Mouse (Mus musculus) stomach, embryonic 16.5 days (tissue): Measurements from ENCODE around the gene 0610010K14Rik. TPM values are rescaled to one million over a fixed set of nuclear protein-coding genes. Genes with fewer than 3 reads are reported as not detected.

ENCODE experiments used
- ATAC-seq: fragments of 200-750 bp; cut with Nextera tagmentation; 2 replicates; pipeline ENCODE4 v1.8.0; 2017; ENCODE audit warnings: moderate number of reproducible peaks, moderate TSS enrichment; ENCODE audit not compliant: insufficient read depth, low FRiP score
- H3K27ac ChIP-seq: fragments of 300-500 bp; sonication (generic); 2 replicates; pipeline ENCODE4 v1.5.1; 2014; ENCODE audit warnings: low read length
- H3K27me3 ChIP-seq: fragments of 300-500 bp; sonication (generic); 2 replicates; pipeline ENCODE4 v1.6.1; 2014; ENCODE audit warnings: low read length, control low read depth, mixed read lengths; ENCODE audit not compliant: control insufficient read depth, insufficient read depth
- H3K36me3 ChIP-seq: fragments of 300-500 bp; sonication (generic); 2 replicates; pipeline ENCODE4 v1.6.1; 2014; ENCODE audit warnings: low read length; ENCODE audit not compliant: control insufficient read depth, insufficient read depth
- H3K4me1 ChIP-seq: fragments of 300-500 bp; sonication (generic); 2 replicates; pipeline ENCODE4 v1.6.1; 2014; ENCODE audit warnings: low read length, control low read depth, mixed read lengths; ENCODE audit not compliant: control insufficient read depth, insufficient read depth
- H3K4me2 ChIP-seq: fragments of 300-500 bp; sonication (generic); 2 replicates; pipeline ENCODE4 v1.6.1; 2014; ENCODE audit warnings: low read depth, low read length, mixed read lengths
- H3K4me3 ChIP-seq: fragments of 300-500 bp; sonication (generic); replicated peaks from 2 replicates; pipeline ENCODE4 v1.5.1; 2014; ENCODE audit warnings: mild to moderate bottlenecking, low read length
- H3K9ac ChIP-seq: fragments of 300-500 bp; sonication (generic); 2 replicates; pipeline ENCODE4 v1.6.1; 2014; ENCODE audit warnings: low read length
- H3K9me3 ChIP-seq: fragments of 300-500 bp; sonication (generic); replicated peaks from 2 replicates; pipeline ENCODE4 v1.6.1; 2016; ENCODE audit warnings: low read length, control low read depth; ENCODE audit not compliant: control insufficient read depth
- WGBS: fragments of 180-500 bp; shearing (Covaris S2); extraction: QIAGEN DNeasy Blood & Tissue Kit; methylation state at CpG from one replicate; pipeline ENCODE4 v1.1.7; 2014; 5-methylcytosine and 5-hydroxymethylcytosine counted together
- polyA plus RNA-seq: library from polyadenylated mRNA; unstranded; fragments of >200 nt; fragmentation: Nextera tagmentation; extraction: Ambion mirVana; gene quantifications from 2 replicates; pipeline ENCODE4 v1.2.1, GENCODE M21; 2015

The 0610010K14Rik gene
- polyA plus RNA-seq, 1 experiment from 2014 or later, result 132 TPM

GRCm38 (mm10) chr11:70238591-70239440 lies 1.1 kb upstream of the 0610010K14Rik start:
- Histone ChIP-seq H3K9me3 (no peaks in the 10 kb centered on the region), H3K4me1 (peaks cover 17% of the 10 kb centered on the region), H3K9ac (peak overlapping the region; percentile 91), H3K27ac (peak overlapping the region; percentile 94), H3K27me3 (no peaks in the 10 kb centered on the region), H3K4me3 (peak overlapping the region; percentile 86), H3K4me2 (peak overlapping the region; percentile 98), H3K36me3 (no peaks in the 10 kb centered on the region)
- no peak for ATAC-seq
- WGBS, result 11% methylated on average over 23 of the region's 23 CpGs

- no peaks in the 10 kb centered on the region for H3K27me3 ChIP-seq
- H3K36me3 ChIP-seq, result no peaks in the 10 kb centered on the region
- 45% methylated on average over 7 of the region's 7 CpGs for WGBS
- H3K4me2 ChIP-seq, result peak overlapping the region; percentile 98
- peak overlapping the region; percentile 94 for H3K27ac ChIP-seq
- H3K9ac ChIP-seq, result peak overlapping the region; percentile 82
- no peaks in the 10 kb centered on the region for H3K9me3 ChIP-seq
- peak overlapping the region; percentile 86 for H3K4me3 ChIP-seq
- no peak for ATAC-seq
- peaks cover 17% of the 10 kb centered on the region for H3K4me1 ChIP-seq
Measured at GRCm38 (mm10) chr11:70236717-70237116, 997 bp downstream of the 0610010K14Rik start.

GRCm38 (mm10) chr11:70235254-70235900 lies 2.3 kb downstream of the 0610010K14Rik start:
- no peaks in the 10 kb centered on the region for H3K36me3 ChIP-seq
- H3K9me3 ChIP-seq, result no peaks in the 10 kb centered on the region
- H3K27me3 ChIP-seq, result no peaks in the 10 kb centered on the region
- H3K4me2 ChIP-seq, result no peak overlapping the region
- no peak for ATAC-seq
- no peak overlapping the region for H3K4me3 ChIP-seq
- WGBS, result 92% methylated on average over 12 of the region's 12 CpGs
- peaks cover 19% of the 10 kb centered on the region for H3K4me1 ChIP-seq
- no peak overlapping the region for H3K27ac ChIP-seq
- no peak overlapping the region for H3K9ac ChIP-seq

GRCm38 (mm10) chr11:70234497-70234896 lies 3.2 kb downstream of the 0610010K14Rik start:
- Histone ChIP-seq H3K36me3 (no peaks in the 10 kb centered on the region), H3K4me1 (peaks cover 16% of the 10 kb centered on the region), H3K27ac (no peak overlapping the region), H3K4me3 (no peak overlapping the region), H3K27me3 (0 out of 2 replicates have a peak, but pooled peaks cover 4% of the 10 kb centered on the region), H3K4me2 (no peak overlapping the region), H3K9me3 (no peaks in the 10 kb centered on the region), H3K9ac (no peak overlapping the region)
- no peak for ATAC-seq
- 80% methylated on average over 8 of the region's 8 CpGs for WGBS

- WGBS, result 58% methylated on average over 5 of the region's 5 CpGs
- no peak overlapping the region; the same call in 1 of the 2 replicates for H3K4me2 ChIP-seq
- no peak for ATAC-seq
Measured at GRCm38 (mm10) chr11:70234037-70234436, 3.7 kb downstream of the 0610010K14Rik start.

GRCm38 (mm10) chr11:70233016-70233415 lies 4.7 kb downstream of the 0610010K14Rik start:
- H3K4me1 ChIP-seq, result peaks cover 17% of the 10 kb centered on the region; the same call in 1 of the 2 replicates
- H3K9ac ChIP-seq, result peak overlapping the region; percentile 79
- no peaks in the 10 kb centered on the region for H3K9me3 ChIP-seq
- H3K4me3 ChIP-seq, result peak overlapping the region; percentile 48
- H3K27me3 ChIP-seq, result peaks cover 8% of the 10 kb centered on the region; the same call in 1 of the 2 replicates
- no peak for ATAC-seq
- H3K36me3 ChIP-seq, result no peaks in the 10 kb centered on the region
- peak overlapping the region; percentile 63 for H3K4me2 ChIP-seq
- WGBS, result 29% methylated on average over 8 of the region's 8 CpGs
- 0 out of 2 replicates have a peak overlapping the region, but pooled peaks have one; percentile 8 for H3K27ac ChIP-seq

More at GRCm38 (mm10) chr11:70234037-70234436, 3.7 kb downstream of the 0610010K14Rik start:
- Histone ChIP-seq H3K27me3 (0 out of 2 replicates have a peak, but pooled peaks cover 6% of the 10 kb centered on the region), H3K36me3 (no peaks in the 10 kb centered on the region), H3K9ac (no peak overlapping the region), H3K9me3 (no peaks in the 10 kb centered on the region), H3K4me3 (no peak overlapping the region), H3K27ac (no peak overlapping the region), H3K4me1 (peaks cover 16% of the 10 kb centered on the region)

GRCm38 (mm10) chr11:70232546-70232945 lies 5.2 kb downstream of the 0610010K14Rik start:
- peak overlapping the region; percentile 48 for H3K4me3 ChIP-seq
- H3K27me3 ChIP-seq, result peaks cover 11% of the 10 kb centered on the region; the same call in 1 of the 2 replicates
- H3K9ac ChIP-seq, result peak overlapping the region; percentile 79
- no peaks in the 10 kb centered on the region for H3K9me3 ChIP-seq
- peaks cover 18% of the 10 kb centered on the region; the same call in 1 of the 2 replicates for H3K4me1 ChIP-seq
- peak overlapping the region; percentile 63 for H3K4me2 ChIP-seq
- ATAC-seq, result no peak
- 7% methylated on average over 9 of the region's 10 CpGs for WGBS
- no peaks in the 10 kb centered on the region for H3K36me3 ChIP-seq
- peak overlapping the region; percentile 13; the same call in 1 of the 2 replicates for H3K27ac ChIP-seq

- ATAC-seq, result peak; percentile 70
- H3K27me3 ChIP-seq, result peaks cover 19% of the 10 kb centered on the region; the same call in 1 of the 2 replicates
- H3K9ac ChIP-seq, result peak overlapping the region; percentile 60; the same call in 1 of the 2 replicates
Measured at GRCm38 (mm10) chr11:70230239-70230727, 7.4 kb downstream of the 0610010K14Rik start.

More at GRCm38 (mm10) chr11:70230239-70230727, 7.4 kb downstream of the 0610010K14Rik start:
- H3K4me1 ChIP-seq, result peaks cover 21% of the 10 kb centered on the region; the same call in 1 of the 2 replicates
- under 1% methylated on average over 32 of the region's 32 CpGs for WGBS
- H3K36me3 ChIP-seq, result no peaks in the 10 kb centered on the region
- no peaks in the 10 kb centered on the region for H3K9me3 ChIP-seq
- peak overlapping the region; percentile 45 for H3K4me3 ChIP-seq
- peak overlapping the region; percentile 55 for H3K4me2 ChIP-seq
- peak overlapping the region; percentile 62 for H3K27ac ChIP-seq
